9 mouse cellular contexts compared by ENCODE assay signal in the genomic region with DNA sequence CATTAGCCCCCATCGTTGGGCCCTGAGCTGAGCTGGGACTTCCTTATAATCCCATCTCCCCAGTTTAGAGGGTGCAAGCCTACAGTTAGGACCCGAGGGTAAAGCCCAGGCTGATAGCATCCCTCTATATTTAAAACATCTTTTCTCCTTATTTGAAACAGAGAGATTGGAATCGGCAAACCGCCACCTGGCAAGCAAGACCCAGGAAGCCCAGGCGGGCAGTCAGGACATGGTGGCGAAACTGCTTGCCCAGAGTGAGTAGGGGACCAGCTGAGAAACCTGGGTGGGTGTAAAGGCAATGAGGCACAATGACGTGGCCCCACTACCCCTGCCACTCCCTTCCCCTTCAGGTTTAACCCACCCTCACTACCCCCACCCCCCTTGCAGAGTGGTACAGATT. TPM values are rescaled to one million over a fixed set of nuclear protein-coding genes. Genes with fewer than 3 reads are reported as not detected.
A peak's percentile ranks its signal among the peaks of the same experiment; 100 is the strongest.
DNase-seq lines count a peak whose midpoint lies in the region; ATAC-seq and TF ChIP-seq lines count a peak whose summit lies in the region.
"Had no signal": no experiment of that assay in that cellular context is flagged by ENCODE, and none has a peak within 500 bp of the region (broad histone marks: within the 10 kb centered on the region; RNA-seq: fewer than 3 reads in every experiment).

No protein-coding gene starts in this region.

- no peak for DNase-seq in heart, postnatal 25 days (ENCODE audit: low spot score)
- DNase-seq in NIH3T3 (ENCODE audit: low read depth), result peak; percentile 38
- no peak for DNase-seq in limb, embryonic 14.5 days (ENCODE audit: low spot score)
- no peak for DNase-seq in urinary bladder, postnatal 10 days (ENCODE audit: low spot score)
- DNase-seq in left cerebral cortex, adult 9 months (ENCODE audit: low spot score in 2 of 2), result no peak
- no peak for DNase-seq in frontal cortex, postnatal 36 days (ENCODE audit: low spot score in 2 of 2)

- H3K27me3 ChIP-seq in heart, embryonic 12.5 days (replicated peaks), result no peaks in the 10 kb centered on the region
- H3K27me3 ChIP-seq in heart, embryonic 16.5 days (ENCODE audit: control insufficient read depth, insufficient read depth, low read length), result no peaks in the 10 kb centered on the region
- no peaks in the 10 kb centered on the region for H3K27me3 ChIP-seq in limb, embryonic 14.5 days (ENCODE audit: control insufficient read depth, insufficient read depth, low read length)

- H3K9ac ChIP-seq in heart, embryonic 12.5 days, result peak overlapping the region; percentile 38
- H3K9ac ChIP-seq in heart, embryonic 16.5 days (ENCODE audit: low read length), result peak overlapping the region; percentile 11; the same call in 1 of the 2 replicates
- no peak overlapping the region for H3K9ac ChIP-seq in limb, embryonic 14.5 days (ENCODE audit: low read depth, low read length, severe bottlenecking)

- H3K27ac ChIP-seq in heart, embryonic 12.5 days (ENCODE audit: poor library complexity, severe bottlenecking), result peak overlapping the region; percentile 89
- peak overlapping the region; percentile 96 for H3K27ac ChIP-seq in heart, embryonic 16.5 days (ENCODE audit: low read length)
- H3K27ac ChIP-seq in limb, embryonic 14.5 days (replicated peaks; ENCODE audit: low read depth, low read length), result peak overlapping the region; percentile 65

- intact Hi-C loops in heart, postnatal 25 days (cut with DNase I), result no loop called here

- peaks cover 97% of the 10 kb centered on the region for H3K4me1 ChIP-seq in heart, embryonic 12.5 days (replicated peaks)
- H3K4me1 ChIP-seq in heart, embryonic 16.5 days (ENCODE audit: control insufficient read depth, insufficient read depth, low read length), result peaks cover 79% of the 10 kb centered on the region
- H3K4me1 ChIP-seq in limb, embryonic 14.5 days (ENCODE audit: control insufficient read depth, insufficient read depth, low read length), result peaks cover 70% of the 10 kb centered on the region

- no peak overlapping the region for H3K4me3 ChIP-seq in heart, embryonic 12.5 days
- no peak overlapping the region for H3K4me3 ChIP-seq in heart, embryonic 16.5 days (ENCODE audit: low read length)
- H3K4me3 ChIP-seq in limb, embryonic 14.5 days (replicated peaks; ENCODE audit: low read length), result no peak overlapping the region

- peaks cover 97% of the 10 kb centered on the region for H3K36me3 ChIP-seq in heart, embryonic 12.5 days
- H3K36me3 ChIP-seq in heart, embryonic 16.5 days (ENCODE audit: control insufficient read depth, insufficient read depth), result peaks cover 76% of the 10 kb centered on the region
- peaks cover 99% of the 10 kb centered on the region for H3K36me3 ChIP-seq in limb, embryonic 14.5 days (ENCODE audit: control insufficient read depth, insufficient read depth, low read length)
- H3K36me3 ChIP-seq: G1E had no signal

- TF ChIP-seq POLR2A in limb, embryonic 14.5 days (IDR thresholded peaks at IDR 0.05; ENCODE audit: borderline replicate concordance, extremely low read depth, insufficient read depth, insufficient read length), result no peak

- no peak overlapping the region for H3K4me2 ChIP-seq in heart, embryonic 12.5 days
- H3K4me2 ChIP-seq in heart, embryonic 16.5 days (ENCODE audit: low read depth, low read length), result no peak overlapping the region
- H3K4me2 ChIP-seq in limb, embryonic 14.5 days (replicated peaks; ENCODE audit: low read depth, low read length, severe bottlenecking), result peak overlapping the region; percentile 13; the same call in 1 of the 2 replicates

- WGBS in heart, embryonic 12.5 days, result 69% methylated on average over 7 of the region's 7 CpGs
- 67% methylated on average over 7 of the region's 7 CpGs for WGBS in heart, embryonic 16.5 days
- 73% methylated on average over 7 of the region's 7 CpGs for whole genome bisulfite sequencing in limb, embryonic 14.5 days

- no peak for ATAC-seq in heart, embryonic 12.5 days (ENCODE audit: insufficient number of reproducible peaks, low FRiP score)
- ATAC-seq in heart, embryonic 16.5 days (replicated peaks; ENCODE audit: extremely low read depth, insufficient read depth, low FRiP score), result no peak
- no peak for ATAC-seq in limb, embryonic 14.5 days (ENCODE audit: low FRiP score, low read depth)

- H3K9me3 ChIP-seq in heart, embryonic 12.5 days (replicated peaks), result no peaks in the 10 kb centered on the region
- no peaks in the 10 kb centered on the region for H3K9me3 ChIP-seq in heart, embryonic 16.5 days (replicated peaks; ENCODE audit: control insufficient read depth, low read length)
- H3K9me3 ChIP-seq in limb, embryonic 14.5 days (ENCODE audit: control insufficient read depth, low read length), result no peaks in the 10 kb centered on the region
- H3K9me3 ChIP-seq: G1E had no signal

RNA-seq across cellular contexts. Expression of a gene that starts 8.5 kb away (rescaled TPM):
- 59.2 and 61.6 TPM in 2 replicates for polyA plus RNA-seq in heart, embryonic 12.5 days (2016; fragmentation: Nextera tagmentation; extraction: Ambion mirVana)
- 10 to 100 TPM; 56.4 to 59.5 TPM for total RNA-seq in heart, postnatal 25 days (2021)
- 38.6 and 43.4 TPM in 2 replicates for polyA plus RNA-seq in heart, embryonic 16.5 days (2015; fragmentation: Nextera tagmentation; extraction: Ambion mirVana)
- polyA plus RNA-seq in limb, embryonic 14.5 days (2012; rRNA removed), result 58.9 and 67.7 TPM in 2 replicates
- 52.7 and 66.6 TPM in 2 replicates for polyA plus RNA-seq in limb, embryonic 14.5 days (2014; fragmentation: Nextera tagmentation; extraction: Ambion mirVana)
- polyA plus RNA-seq: G1E had no signal
